Mouse (Mus musculus) thymus, postnatal 4 days (tissue): ENCODE results near the gene Hist1h4h.

ENCODE experiments used
- DNase-seq: peaks from one replicate; pipeline ENCODE4 v3.0.0; 2021

The Hist1h4h gene

GRCm38 (mm10) chr13:23530901-23531875, at the start of gene Hist1h4h:
TSS of gene Hist1h4h (plus strand) at chr13:23531050.
- DNase-seq, result peak; percentile 95

GRCm38 (mm10) chr13:23483153-23483552, 47.7 kb upstream of the Hist1h4h start:
- DNase-seq, result no peak

- no peak for DNase-seq
These were observed 45.6 kb upstream of the Hist1h4h start for GRCm38 (mm10) chr13:23485271-23485670.

- peak; percentile 61 for DNase-seq
These were observed 42.2 kb upstream of the Hist1h4h start, which contains the start of gene Btn2a2 for GRCm38 (mm10) chr13:23488400-23489322. TSS of gene Btn2a2 (minus strand) at chr13:23488857.

- DNase-seq, result no peak
These were observed 40.0 kb upstream of the Hist1h4h start for GRCm38 (mm10) chr13:23490863-23491262.

GRCm38 (mm10) chr13:23491263-23491662, 39.6 kb upstream of the Hist1h4h start:
- no peak for DNase-seq

- DNase-seq, result no peak
These were observed 38.9 kb upstream of the Hist1h4h start for GRCm38 (mm10) chr13:23491990-23492389.

GRCm38 (mm10) chr13:23495526-23495925, 35.3 kb upstream of the Hist1h4h start:
- DNase-seq, result no peak

GRCm38 (mm10) chr13:23497656-23498321, 33.1 kb upstream of the Hist1h4h start:
- peak; percentile 35 for DNase-seq

GRCm38 (mm10) chr13:23498653-23499052, 32.2 kb upstream of the Hist1h4h start:
- DNase-seq, result no peak

GRCm38 (mm10) chr13:23499943-23500342, 30.9 kb upstream of the Hist1h4h start:
- no peak for DNase-seq

GRCm38 (mm10) chr13:23500424-23501200, 30.2 kb upstream of the Hist1h4h start:
- peak; percentile 83 for DNase-seq

- DNase-seq, result no peak
These were observed 29.3 kb upstream of the Hist1h4h start for GRCm38 (mm10) chr13:23501511-23501910.

- DNase-seq, result no peak
These were observed 28.8 kb upstream of the Hist1h4h start for GRCm38 (mm10) chr13:23502031-23502567.

GRCm38 (mm10) chr13:23502916-23503315, 27.9 kb upstream of the Hist1h4h start:
- DNase-seq, result no peak

GRCm38 (mm10) chr13:23503797-23504196, 27.1 kb upstream of the Hist1h4h start:
- DNase-seq, result peak; percentile 76

- peak; percentile 43 for DNase-seq
These were observed 25.0 kb upstream of the Hist1h4h start for GRCm38 (mm10) chr13:23505662-23506345.

- DNase-seq, result peak; percentile 79
These were observed 24.5 kb upstream of the Hist1h4h start for GRCm38 (mm10) chr13:23506351-23506750.

- DNase-seq, result no peak
These were observed 23.9 kb upstream of the Hist1h4h start for GRCm38 (mm10) chr13:23506819-23507515.

- no peak for DNase-seq
These were observed 20.7 kb upstream of the Hist1h4h start for GRCm38 (mm10) chr13:23510127-23510526.
